Mouse (Mus musculus) heart, adult 10 weeks (tissue): ENCODE data around the gene Mtrf1. TPM values are rescaled to one million over a fixed set of nuclear protein-coding genes. Genes with fewer than 3 reads are reported as not detected.

ENCODE experiments used
- polyA plus RNA-seq: library from polyadenylated mRNA; stranded (reverse); fragments of 350-450 nt; fragmentation: Illumina TruSeq; extraction: RNeasy Lipid Tissue Mini Kit (QIAGEN cat#74804); gene quantifications from one replicate; pipeline ENCODE4 v1.2.3, GENCODE M21; 2014; ENCODE audit warnings: low read depth, low replicate concordance

Gene Mtrf1
- polyA plus RNA-seq, result 18.3 TPM

DNA sequence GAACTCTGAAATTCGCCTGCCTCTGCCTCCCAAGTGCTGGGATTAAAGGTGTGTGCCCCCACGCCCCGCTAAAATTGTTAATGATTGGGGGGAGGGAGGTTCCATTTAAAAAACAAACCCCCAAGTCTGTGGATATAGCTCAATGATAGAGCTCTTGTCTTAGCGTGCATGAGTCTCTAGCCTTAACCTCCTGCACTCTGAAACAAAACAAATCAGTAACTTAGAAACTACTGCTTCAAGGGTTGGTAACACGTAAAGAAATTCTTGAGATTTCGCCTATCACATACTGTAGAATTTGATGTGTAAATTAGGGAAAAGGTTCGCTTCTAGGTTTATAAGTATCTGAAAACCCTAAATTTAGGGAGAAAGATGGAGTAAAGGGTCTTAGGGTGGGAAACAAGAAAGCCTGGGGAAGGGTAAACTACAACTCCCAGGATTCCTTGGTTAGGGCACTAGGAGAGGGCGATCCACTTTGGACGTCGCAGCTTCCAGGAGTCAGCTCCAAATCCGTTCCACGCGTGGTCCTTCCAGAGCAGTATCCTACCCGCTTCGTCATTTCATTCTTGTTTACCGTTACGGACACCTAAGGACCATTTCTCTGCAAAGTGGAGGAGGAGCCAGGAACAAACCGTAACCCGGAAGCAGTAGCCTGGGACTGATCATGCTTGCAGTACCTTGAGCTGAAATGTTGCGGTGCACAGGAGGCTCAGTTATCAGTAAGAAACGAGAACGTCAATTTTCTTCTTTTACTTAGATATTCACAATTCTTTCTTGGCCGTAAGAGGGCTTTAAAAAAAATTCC lies at the start of gene Mtrf1:
TSS of gene Mtrf1 (plus strand) at position 452 of the 802 bp plus-strand sequence.

DNA sequence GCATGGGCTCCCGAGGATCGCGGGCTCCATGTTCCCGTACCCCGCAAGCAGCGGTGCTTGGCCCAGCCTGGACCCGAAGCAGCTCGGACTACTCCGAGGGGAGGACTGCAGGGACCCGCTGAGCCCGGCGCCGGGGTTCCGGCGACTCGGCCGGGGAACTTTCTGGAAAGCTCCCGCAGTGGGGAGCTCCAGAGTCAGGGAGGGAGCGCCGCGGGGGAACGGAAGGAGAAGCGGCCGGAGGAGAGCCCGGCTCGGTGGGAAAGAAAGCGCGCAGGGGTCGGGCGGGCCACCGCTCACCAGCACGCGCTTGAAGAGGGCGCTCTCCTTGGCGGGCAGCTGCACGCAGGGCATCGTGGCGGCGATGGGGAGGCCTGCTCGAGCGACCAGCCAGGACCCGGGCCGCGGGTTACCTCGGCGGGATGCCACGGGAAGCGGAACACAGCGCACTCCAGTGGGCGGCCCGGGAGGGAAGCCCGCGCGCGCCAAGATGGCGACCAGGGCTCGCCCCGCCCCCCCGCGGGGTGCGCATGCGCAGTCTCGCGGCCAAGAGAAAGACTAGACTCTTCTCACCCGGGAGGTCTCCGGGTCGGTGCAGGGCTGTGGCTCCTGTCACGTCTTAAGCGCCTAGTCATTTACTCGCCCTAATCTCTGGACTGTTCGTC lies 7.2 kb upstream of the Mtrf1 start, which contains the start of gene Naa16:
TSS of gene Naa16 (minus strand) at position 514 of the 662 bp plus-strand sequence.

GRCm38 (mm10) chr14:79425979-79426729 lies 28.6 kb downstream of the Mtrf1 start, which contains the start of gene Kbtbd7:
Kbtbd7 (plus strand) TSS chr14:79426511.

GRCm38 (mm10) chr14:79451681-79452590 lies 54.4 kb downstream of the Mtrf1 start, which contains the start of gene Kbtbd6:
Kbtbd6 (plus strand) TSS chr14:79451835.

Other genes starting within 250 kb of the Mtrf1 start
- gene Zfp957, start 150.4 kb upstream of the Mtrf1 start, polyA plus RNA-seq, result not detected
- gene Rgcc, start 96.1 kb upstream of the Mtrf1 start, polyA plus RNA-seq, result 42.1 TPM
- 12.9 TPM for gene Naa16, start 7.0 kb upstream of the Mtrf1 start, polyA plus RNA-seq
- gene Kbtbd7, start 28.7 kb downstream of the Mtrf1 start, polyA plus RNA-seq, result 7.4 TPM
- gene Kbtbd6, start 54.1 kb downstream of the Mtrf1 start, polyA plus RNA-seq, result not detected
- 15.6 TPM for gene Elf1, start 83.4 kb downstream of the Mtrf1 start, polyA plus RNA-seq
- 22.1 TPM for gene Wbp4, start 83.7 kb downstream of the Mtrf1 start, polyA plus RNA-seq
- 73.1 TPM for gene Sugt1, start 189.9 kb downstream of the Mtrf1 start, polyA plus RNA-seq